Mouse (Mus musculus) ES-CJ7 (cell line): Measurements from ENCODE around the gene Slc7a5.
A peak's percentile ranks its signal among the peaks of the same experiment; 100 is the strongest.

Experiments used
- DNase-seq: peaks from one replicate; pipeline ENCODE4 v3.0.0; 2011; ENCODE audit warnings: low read depth, low spot score

Gene Slc7a5

DNA sequence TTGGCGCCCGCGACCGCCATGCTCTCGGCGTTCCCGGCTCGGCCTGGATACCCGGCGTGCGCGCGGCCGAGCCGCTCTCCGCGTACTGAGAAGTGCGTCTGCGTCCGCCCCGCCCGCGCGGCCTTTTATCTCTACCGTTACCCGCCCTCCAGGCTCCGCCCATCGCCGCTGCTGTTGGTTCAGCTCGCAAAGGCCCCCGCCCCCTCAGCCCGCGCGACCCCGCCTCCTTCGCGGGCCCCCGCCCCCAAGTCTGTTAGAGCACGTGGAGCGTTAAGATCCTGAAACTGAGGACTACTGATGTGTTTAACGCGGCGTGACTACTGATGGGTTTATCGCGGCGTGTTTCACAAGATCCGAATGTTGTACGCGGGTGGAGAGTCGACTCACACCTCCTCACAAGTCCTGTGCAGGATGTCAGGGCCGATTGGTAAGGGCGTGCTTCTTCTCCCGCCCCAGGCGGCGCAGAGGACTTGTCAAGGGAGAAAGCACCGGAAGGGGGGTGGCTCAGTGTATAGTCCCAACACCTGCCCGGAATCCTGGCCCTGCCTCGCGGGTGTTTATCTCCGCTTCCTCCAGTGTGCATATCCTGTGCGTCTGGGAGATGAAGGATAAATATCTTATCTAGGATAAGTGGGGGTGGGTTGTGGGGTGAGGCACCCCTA, at the start of gene Slc7a5:
Slc7a5 (minus strand) TSS at position 108 of the 662 bp plus-strand sequence.
- DNase-seq = peak; percentile 95

GRCm38 (mm10) chr8:121955825-121956500, 48.5 kb upstream of the Slc7a5 start:
- no peak for DNase-seq

DNA sequence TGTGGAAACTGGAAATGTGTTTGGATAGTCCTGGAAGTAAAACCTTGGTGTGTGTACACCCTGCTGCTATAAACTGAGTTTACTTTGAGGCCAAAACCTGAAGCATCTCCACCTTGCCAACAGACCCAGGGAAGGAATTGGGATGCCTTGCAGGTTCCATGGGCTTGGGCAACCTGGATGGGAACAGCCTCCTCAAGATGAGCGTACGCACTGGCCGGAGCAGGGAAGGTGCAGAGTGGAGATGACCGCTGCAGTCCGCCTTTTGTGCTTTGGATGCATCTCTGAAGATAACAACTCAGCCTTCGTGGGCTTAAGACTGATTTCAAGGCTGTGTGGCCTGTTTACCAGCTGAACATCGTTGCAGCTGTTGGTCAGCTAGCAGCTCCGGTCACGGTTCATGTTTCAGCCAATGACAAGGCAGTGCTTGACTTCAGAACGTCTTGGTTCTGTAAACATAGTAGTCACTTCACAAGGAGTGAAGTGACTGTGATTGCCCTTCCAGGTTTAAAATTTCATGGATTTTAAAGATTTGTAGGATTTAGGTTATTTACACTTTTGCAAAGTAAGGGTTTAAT, 47.6 kb upstream of the Slc7a5 start:
- no peak for DNase-seq

- DNase-seq = no peak
Observed at GRCm38 (mm10) chr8:121953821-121954545, 46.5 kb upstream of the Slc7a5 start.

GRCm38 (mm10) chr8:121952800-121953199, 45.3 kb upstream of the Slc7a5 start:
- no peak for DNase-seq

- DNase-seq = no peak
Observed at GRCm38 (mm10) chr8:121952122-121952521, 44.6 kb upstream of the Slc7a5 start.

- DNase-seq = peak; percentile 49
Observed at GRCm38 (mm10) chr8:121951656-121952009, 44.1 kb upstream of the Slc7a5 start.

GRCm38 (mm10) chr8:121950749-121951655, 43.5 kb upstream of the Slc7a5 start:
- DNase-seq = peak; percentile 82

- peak; percentile 100 for DNase-seq
Observed at GRCm38 (mm10) chr8:121949941-121950748, 42.7 kb upstream of the Slc7a5 start.

- no peak for DNase-seq
Observed at GRCm38 (mm10) chr8:121949222-121949800, 41.8 kb upstream of the Slc7a5 start, which contains the start of gene Banp. Gene Banp, plus strand, starts transcription at chr8:121949750.

DNA sequence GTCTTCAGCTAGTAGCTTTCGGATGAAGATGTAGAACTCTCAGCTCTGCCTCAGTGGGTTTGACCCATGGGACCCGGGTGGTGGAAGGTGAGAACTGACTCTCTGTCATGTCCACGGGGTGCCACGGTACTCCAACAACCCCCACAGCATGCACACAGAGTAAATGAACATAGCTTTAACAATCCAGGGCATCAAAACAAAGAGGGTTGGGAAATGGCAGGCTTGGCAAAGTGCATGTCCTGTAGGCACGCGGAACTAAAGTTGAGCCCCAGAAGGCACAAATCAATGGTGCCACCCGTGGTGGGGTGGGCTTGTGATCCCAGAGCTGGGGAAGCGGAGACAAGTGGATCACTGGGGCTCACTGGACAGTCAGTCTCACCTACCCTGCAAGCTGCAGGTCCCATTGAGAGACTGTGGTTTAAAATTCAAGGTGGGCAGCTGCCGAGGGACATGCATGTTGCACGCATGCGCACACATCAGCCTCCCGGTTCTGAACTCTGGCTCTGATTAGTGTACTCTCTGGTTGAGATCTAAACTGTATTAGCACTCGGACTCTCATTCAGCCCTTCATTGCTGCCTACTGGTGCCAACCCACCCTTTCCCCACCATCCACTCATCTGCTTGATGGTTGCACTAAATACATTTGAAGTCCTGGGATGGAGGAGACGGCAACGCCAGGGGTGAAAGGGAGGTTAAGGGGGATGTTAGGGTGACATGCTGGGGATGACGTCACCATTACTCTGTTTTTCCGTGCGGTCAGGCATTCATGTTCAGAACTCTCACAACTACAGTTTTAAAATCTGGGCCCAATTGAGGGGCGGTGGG, 41.0 kb upstream of the Slc7a5 start:
- DNase-seq = peak; percentile 47

DNA sequence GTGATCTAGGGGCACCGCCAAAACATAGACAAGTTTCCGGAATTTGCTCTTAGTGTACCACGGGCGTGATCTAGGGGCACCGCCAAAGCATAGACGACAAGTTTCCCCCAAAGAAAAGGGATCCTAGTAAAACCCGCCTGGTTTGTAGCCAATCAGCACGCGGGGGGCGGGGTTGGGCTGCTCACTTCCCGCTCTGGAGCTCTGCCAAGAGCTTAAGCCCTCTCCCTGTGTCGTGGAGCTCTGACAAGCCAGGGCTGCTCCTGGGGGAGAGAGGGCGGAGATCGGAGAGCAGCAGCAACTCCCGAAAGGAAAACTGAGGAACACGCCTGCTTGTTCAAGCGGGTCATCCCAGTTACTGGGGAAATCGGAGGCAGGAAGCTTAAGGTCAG, 40.3 kb upstream of the Slc7a5 start:
- peak; percentile 97 for DNase-seq

DNA sequence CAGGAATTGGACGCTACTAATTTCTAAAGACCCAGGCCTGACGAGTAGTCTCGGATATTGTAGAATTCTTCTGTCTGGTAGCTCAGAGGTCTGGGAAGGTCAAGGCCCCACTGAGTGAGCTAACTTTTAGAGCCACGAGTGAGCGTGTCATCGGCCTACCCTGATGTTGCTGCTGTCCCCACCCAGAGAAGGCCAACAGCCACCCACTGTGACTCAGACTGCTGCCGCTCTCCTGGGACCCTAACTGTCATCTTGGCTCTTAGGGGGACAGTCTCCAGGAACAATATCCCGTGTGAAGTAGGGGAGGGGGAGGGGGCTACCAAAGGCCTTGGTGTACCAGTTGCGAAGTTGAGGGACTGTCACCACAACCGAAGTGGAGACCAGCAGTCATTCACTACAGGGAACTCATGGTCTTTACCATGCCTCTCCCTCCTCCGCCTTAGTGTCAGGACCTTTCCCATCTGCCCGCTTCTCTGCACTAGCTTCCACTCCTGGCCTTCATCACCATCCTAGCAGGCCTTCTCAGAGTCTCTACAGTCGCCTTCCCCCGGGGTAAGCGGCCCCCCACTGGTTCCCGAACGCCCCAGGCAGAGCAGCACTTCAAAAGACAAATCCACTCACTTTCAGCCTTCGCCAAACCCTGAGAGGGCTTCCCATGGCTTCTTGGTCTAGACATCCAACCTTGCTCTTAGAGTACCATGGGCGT, 39.7 kb upstream of the Slc7a5 start:
- DNase-seq = no peak

GRCm38 (mm10) chr8:121946351-121946750, 38.9 kb upstream of the Slc7a5 start:
- no peak for DNase-seq

DNA sequence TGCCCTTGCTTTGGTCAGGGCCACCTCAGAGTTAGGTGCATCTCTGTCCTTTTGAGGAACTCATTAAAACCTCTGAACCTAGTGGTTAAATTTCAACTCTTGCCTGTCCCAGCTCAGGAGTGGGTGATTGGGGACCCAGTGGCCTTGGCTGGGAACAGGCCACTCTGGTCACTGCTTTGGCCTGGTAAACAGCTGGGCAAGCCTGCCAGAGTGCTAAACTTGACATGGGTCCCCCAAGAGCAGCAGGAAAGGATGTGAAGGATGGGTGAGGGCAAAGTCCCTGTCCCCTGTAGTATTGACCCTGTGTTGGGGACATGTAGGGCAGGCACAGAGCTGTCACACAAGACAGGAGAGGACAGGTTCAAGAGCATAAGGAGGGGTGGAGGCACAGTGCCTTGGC, 37.3 kb upstream of the Slc7a5 start, which contains the start of gene Car5a:
Car5a (minus strand) TSS at position 74 of the 400 bp plus-strand sequence.
- no peak for DNase-seq

DNA sequence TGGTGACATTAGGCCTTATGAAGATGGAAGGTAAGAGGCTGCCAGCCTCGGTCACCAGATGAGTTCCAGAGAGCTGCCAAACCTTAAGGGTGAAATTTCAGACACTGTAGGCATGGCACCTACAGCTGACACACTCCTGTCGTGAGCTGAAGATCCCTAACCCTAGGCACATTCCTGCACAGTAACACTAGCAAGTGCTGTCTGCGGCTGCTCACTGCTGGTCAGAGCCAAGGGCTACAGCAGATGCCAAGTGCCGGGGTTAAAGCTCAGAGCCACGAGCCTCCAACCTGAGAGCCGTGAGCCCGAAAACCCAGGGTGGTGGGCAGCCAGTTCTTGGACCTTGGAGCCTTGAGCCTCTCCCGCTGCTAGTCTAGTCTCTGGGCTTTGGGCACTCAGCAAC, 36.2 kb upstream of the Slc7a5 start:
- no peak for DNase-seq

- no peak for DNase-seq
Observed at GRCm38 (mm10) chr8:121943057-121943540, 35.6 kb upstream of the Slc7a5 start.

- DNase-seq = no peak
Observed at GRCm38 (mm10) chr8:121938732-121939131, 31.2 kb upstream of the Slc7a5 start.
